Mouse (Mus musculus) intestine, embryonic 15.5 days (tissue): ENCODE data around the gene Mst1r. TPM values are rescaled to one million over a fixed set of nuclear protein-coding genes. Genes with fewer than 3 reads are reported as not detected.

ENCODE experiments used
- ATAC-seq: fragments of 200-750 bp; cut with Nextera tagmentation; 2 replicates; pipeline ENCODE4 v1.8.0; 2017; ENCODE audit warnings: moderate TSS enrichment, moderate library complexity
- H3K27ac ChIP-seq: fragments of 300-500 bp; sonication (generic); 2 replicates; pipeline ENCODE4 v1.5.1; 2015; ENCODE audit warnings: mild to moderate bottlenecking, inconsistent platforms
- H3K27me3 ChIP-seq: fragments of 300-500 bp; sonication (generic); replicated peaks from 2 replicates; pipeline ENCODE4 v1.6.1; 2015; ENCODE audit warnings: inconsistent platforms
- H3K36me3 ChIP-seq: fragments of 300-500 bp; sonication (generic); 2 replicates; pipeline ENCODE4 v1.6.1; 2015; ENCODE audit warnings: inconsistent platforms
- H3K4me1 ChIP-seq: fragments of 300-500 bp; sonication (generic); replicated peaks from 2 replicates; pipeline ENCODE4 v1.6.1; 2015; ENCODE audit warnings: inconsistent platforms
- H3K4me2 ChIP-seq: fragments of 300-500 bp; sonication (generic); replicated peaks from 2 replicates; pipeline ENCODE4 v1.6.1; 2015; ENCODE audit warnings: mild to moderate bottlenecking, inconsistent platforms
- H3K4me3 ChIP-seq: fragments of 300-500 bp; sonication (generic); replicated peaks from 2 replicates; pipeline ENCODE4 v1.5.1; 2015; ENCODE audit warnings: inconsistent platforms
- H3K9ac ChIP-seq: fragments of 300-500 bp; sonication (generic); 2 replicates; pipeline ENCODE4 v1.6.1; 2015; ENCODE audit warnings: inconsistent platforms
- H3K9me3 ChIP-seq: fragments of 300-500 bp; sonication (generic); 2 replicates; pipeline ENCODE4 v1.6.1; 2016; ENCODE audit warnings: inconsistent platforms
- WGBS: fragments of 180-500 bp; shearing (Covaris S2); methylation state at CpG from one replicate; pipeline ENCODE4 v1.1.7; 2015; 5-methylcytosine and 5-hydroxymethylcytosine counted together
- polyA plus RNA-seq: library from polyadenylated mRNA; unstranded; fragments of >200 nt; fragmentation: Nextera tagmentation; extraction: Ambion mirVana; gene quantifications from 2 replicates; pipeline ENCODE4 v1.2.1, GENCODE M21; 2015

Gene Mst1r
- polyA plus RNA-seq, 1 experiment from 2014 or later = 11.4 TPM

DNA sequence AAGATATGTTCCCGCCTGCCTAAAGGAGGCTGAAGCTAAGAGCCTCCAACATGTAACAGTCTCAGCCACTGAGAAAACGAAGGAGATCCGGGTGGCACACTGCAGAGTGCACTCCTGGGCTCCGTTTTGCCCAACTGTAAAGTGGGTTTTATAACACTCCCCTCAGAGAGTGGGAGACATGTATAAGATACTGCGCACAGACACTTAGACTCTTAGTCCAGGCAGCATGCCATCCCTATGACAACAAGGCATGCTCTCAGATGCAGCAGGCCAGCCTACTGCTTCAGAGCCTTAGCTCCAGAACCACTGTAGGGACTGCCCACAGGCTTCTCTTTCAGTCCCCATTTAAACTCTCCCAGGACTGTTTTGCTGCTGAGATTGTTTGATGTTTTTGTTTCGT is 12.2 kb downstream of the Mst1r start:
- Histone ChIP-seq H3K4me3 (no peak overlapping the region), H3K4me2 (no peak overlapping the region), H3K9ac (no peak overlapping the region), H3K4me1 (peaks cover 5% of the 10 kb centered on the region), H3K27me3 (no peaks in the 10 kb centered on the region), H3K27ac (0 out of 2 replicates have a peak overlapping the region, but pooled peaks have one; percentile 17), H3K36me3 (peaks cover 23% of the 10 kb centered on the region), H3K9me3 (no peaks in the 10 kb centered on the region)
- ATAC-seq = no peak
- 77% methylated on average over 6 of the region's 6 CpGs for WGBS

DNA sequence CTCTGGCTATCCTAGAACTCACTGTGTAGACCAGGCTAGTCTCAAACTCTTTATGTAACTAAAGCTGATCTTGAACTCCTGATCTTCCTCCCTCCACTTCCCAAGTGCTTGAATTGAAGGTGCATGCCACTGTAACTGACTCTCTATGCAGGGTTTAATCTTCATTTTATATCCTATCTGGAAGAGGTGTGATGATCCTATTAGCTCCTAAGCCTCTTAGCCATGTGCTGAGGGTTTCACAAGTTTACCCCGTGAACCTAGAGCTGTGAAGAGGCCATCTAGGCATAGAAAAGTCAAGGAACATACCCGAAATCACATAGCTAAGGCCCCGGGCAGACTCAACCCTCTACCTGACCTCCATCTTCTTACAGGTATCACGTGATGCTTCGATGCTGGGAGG is 12.8 kb downstream of the Mst1r start:
- WGBS = 83% methylated on average over 5 of the region's 5 CpGs
- Histone ChIP-seq H3K36me3 (peaks cover 20% of the 10 kb centered on the region), H3K9ac (no peak overlapping the region), H3K4me3 (no peak overlapping the region), H3K4me2 (no peak overlapping the region), H3K4me1 (peaks cover 7% of the 10 kb centered on the region), H3K9me3 (no peaks in the 10 kb centered on the region), H3K27ac (no peak overlapping the region), H3K27me3 (no peaks in the 10 kb centered on the region)
- no peak for ATAC-seq

DNA sequence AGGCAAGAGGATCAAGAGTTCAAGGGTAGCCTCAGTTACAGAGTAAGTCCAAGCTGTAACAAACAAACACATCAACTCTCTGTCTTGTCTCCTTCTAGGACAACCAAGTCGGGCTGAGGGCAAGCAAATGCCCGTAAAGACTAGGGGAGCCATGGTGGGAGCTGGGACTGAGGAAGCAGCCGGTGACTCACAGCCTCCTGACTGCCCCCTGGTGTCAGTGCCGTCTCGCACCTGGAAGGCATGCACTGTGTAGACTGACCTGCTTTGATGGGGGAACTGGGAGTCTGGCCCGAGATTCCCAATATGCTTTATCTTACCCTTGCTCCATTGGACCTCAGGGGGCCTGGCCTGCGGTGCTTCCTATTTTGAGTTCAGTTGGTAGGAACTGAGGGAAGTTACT is 16.3 kb downstream of the Mst1r start:
- Histone ChIP-seq H3K4me1 (peaks cover 5% of the 10 kb centered on the region), H3K4me3 (no peak overlapping the region), H3K36me3 (peaks cover 7% of the 10 kb centered on the region; the same call in 1 of the 2 replicates), H3K27ac (no peak overlapping the region), H3K4me2 (no peak overlapping the region), H3K27me3 (no peaks in the 10 kb centered on the region), H3K9me3 (no peaks in the 10 kb centered on the region), H3K9ac (no peak overlapping the region)
- 37% methylated on average over 7 of the region's 7 CpGs for WGBS
- 0 out of 2 replicates have a peak, but pooled peaks have one; percentile 54 for ATAC-seq

DNA sequence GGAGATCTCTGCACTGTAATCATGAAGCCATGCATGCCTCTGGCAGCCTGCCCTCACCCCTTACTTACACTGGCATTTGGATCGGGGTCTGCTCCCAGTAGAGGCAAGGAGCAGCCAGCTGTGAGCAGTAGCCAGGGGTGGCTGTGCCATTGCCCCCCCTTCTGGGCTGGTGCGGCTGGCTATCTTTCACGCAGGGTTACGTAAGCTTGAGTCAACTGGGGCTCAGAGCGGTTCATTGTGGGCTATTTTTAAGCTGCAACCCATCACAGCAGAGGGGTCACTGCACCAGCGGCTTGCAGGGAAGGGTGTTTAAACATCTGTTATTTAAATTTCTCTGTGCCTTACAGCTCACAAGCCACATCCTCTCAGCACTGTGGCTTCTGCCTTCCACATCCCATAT is 17.3 kb downstream of the Mst1r start:
- whole genome bisulfite sequencing = 38% methylated on average over 6 of the region's 6 CpGs
- ATAC-seq = no peak
- Histone ChIP-seq H3K4me2 (no peak overlapping the region), H3K9ac (no peak overlapping the region), H3K27me3 (no peaks in the 10 kb centered on the region), H3K27ac (no peak overlapping the region), H3K36me3 (peaks cover 7% of the 10 kb centered on the region; the same call in 1 of the 2 replicates), H3K4me1 (peaks cover 12% of the 10 kb centered on the region), H3K4me3 (no peak overlapping the region), H3K9me3 (no peaks in the 10 kb centered on the region)

DNA sequence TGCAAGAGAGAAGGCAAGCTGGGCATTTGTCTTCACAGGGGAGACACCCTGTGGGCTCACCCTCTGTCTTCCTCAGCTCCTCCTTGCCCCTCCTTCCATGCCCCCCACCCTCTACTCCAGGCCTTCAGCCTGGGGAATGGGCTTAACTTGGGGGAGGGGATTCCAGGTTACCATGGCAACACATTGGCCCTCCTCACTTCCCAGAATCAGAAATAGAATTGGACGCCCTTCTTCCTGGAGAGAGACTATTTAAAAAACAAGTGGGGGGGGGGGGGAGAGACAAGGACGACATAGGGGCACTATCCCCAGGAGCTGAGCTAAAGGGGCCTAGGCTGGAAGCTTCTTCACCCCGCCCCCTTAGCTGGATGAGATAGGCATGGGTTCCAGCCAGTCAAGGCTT is 18.6 kb downstream of the Mst1r start:
- no peak for ATAC-seq
- H3K4me1 ChIP-seq = peaks cover 12% of the 10 kb centered on the region
- H3K9me3 ChIP-seq = no peaks in the 10 kb centered on the region
- no peak overlapping the region for H3K4me2 ChIP-seq
- no peak overlapping the region for H3K27ac ChIP-seq
- H3K4me3 ChIP-seq = no peak overlapping the region
- no peaks in the 10 kb centered on the region for H3K27me3 ChIP-seq
- 61% methylated on average over 3 of the region's 3 CpGs for WGBS
- H3K36me3 ChIP-seq = peaks cover 7% of the 10 kb centered on the region; the same call in 1 of the 2 replicates
- no peak overlapping the region for H3K9ac ChIP-seq

DNA sequence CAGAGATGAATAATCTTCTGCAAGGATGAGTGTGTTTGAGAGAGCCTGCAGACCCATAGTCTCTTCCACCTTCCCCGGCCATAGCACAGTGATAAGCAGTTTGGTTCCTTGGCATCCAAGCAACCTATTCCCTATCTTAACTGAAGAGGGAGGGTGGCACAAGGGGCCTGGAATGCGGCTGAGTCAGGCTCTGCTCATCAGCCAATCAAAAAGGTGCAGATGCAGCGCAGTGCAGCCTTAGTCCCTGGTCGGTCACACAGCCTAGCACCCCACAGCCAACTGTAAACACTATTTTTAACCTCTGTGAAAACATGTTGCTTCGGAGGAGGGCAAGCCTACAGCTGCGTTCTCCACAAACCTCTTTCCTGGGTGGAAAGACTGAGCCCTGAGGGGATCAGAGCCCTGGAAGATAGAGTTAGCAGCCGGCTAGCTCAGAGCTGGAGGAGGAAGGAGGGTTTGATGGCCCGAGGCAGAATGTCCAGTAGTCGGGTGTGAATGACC is 20.3 kb downstream of the Mst1r start:
- H3K4me3 ChIP-seq = no peak overlapping the region
- 41% methylated on average over 9 of the region's 9 CpGs for WGBS
- H3K9ac ChIP-seq = no peak overlapping the region
- no peaks in the 10 kb centered on the region for H3K27me3 ChIP-seq
- H3K4me2 ChIP-seq = no peak overlapping the region
- peaks cover 15% of the 10 kb centered on the region for H3K4me1 ChIP-seq
- ATAC-seq = no peak
- no peaks in the 10 kb centered on the region for H3K36me3 ChIP-seq
- no peak overlapping the region for H3K27ac ChIP-seq
- no peaks in the 10 kb centered on the region for H3K9me3 ChIP-seq

DNA sequence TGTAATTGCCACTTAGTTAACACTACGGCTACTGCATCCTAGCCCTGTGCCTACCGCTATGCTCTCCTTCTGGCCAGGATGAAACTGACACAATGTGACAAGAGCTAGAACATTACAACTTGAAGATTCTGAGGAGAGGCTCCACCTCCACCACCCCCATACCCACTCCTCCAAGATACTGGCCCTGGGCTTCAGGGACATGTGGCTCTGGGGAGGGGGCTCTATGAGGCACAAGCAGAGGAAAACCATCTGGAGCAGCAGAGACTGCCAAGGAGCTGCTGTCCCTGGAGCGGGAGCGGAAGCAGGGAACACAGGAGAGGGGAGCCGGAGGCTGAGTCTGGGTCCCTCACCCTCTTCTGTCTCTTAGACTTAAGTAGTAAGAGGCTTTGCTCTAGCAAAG is 21.1 kb downstream of the Mst1r start:
- Histone ChIP-seq H3K9me3 (no peaks in the 10 kb centered on the region), H3K4me3 (no peak overlapping the region), H3K27me3 (no peaks in the 10 kb centered on the region), H3K9ac (no peak overlapping the region), H3K27ac (no peak overlapping the region), H3K4me2 (no peak overlapping the region), H3K36me3 (no peaks in the 10 kb centered on the region), H3K4me1 (peaks cover 17% of the 10 kb centered on the region)
- 55% methylated on average over 5 of the region's 5 CpGs for WGBS
- ATAC-seq = no peak

DNA sequence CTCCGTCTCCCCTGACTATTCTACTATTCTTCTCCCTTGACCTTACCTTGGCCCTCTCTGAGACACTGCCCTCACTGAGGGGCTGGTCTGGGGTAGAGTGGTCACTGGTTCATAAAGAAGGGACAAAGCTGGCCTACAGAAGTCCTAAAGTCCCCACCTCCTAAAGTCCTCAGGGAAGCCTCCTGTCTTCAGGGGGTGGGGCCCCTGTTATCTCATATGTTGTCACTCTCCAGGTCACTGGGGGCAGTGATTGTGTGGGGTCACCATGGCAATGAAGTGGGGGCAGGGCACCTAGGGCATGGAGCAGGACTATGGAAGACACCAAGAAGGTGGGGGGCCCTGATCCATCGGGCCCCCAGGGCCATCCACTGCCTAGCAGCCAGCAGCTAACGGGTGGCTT is 21.5 kb downstream of the Mst1r start, which contains the start of gene Actl11:
TSS of gene Actl11 (plus strand) at position 301 of the 400 bp plus-strand sequence.
- Histone ChIP-seq H3K36me3 (no peaks in the 10 kb centered on the region), H3K4me1 (peaks cover 17% of the 10 kb centered on the region), H3K27ac (no peak within 1 kb of the TSS), H3K9ac (no peak within 1 kb of the TSS), H3K4me2 (no peak within 1 kb of the TSS), H3K27me3 (no peaks in the 10 kb centered on the region), H3K9me3 (no peaks in the 10 kb centered on the region), H3K4me3 (no peak within 1 kb of the TSS)
- no peak for ATAC-seq
- WGBS = 79% methylated on average over 3 of the region's 3 CpGs

DNA sequence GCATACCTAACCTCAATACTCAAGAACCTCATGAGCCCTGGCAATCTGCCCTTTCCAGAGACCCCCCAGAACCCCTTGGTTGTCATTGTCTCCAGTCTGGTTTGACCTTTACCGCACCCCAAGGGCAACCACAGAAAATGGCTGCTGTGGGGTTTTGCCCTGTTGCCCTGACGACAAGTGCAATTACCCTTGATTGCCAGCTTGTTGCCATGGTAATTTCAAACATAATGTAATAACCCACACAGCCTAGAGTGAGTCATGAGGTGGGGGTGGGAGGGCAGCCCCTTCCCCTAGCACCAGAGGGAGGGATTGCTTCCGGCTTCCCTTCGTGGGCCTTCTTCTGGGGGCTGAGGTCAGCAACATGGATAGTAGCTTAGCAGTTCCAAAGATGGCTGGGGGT is 25.5 kb downstream of the Mst1r start:
- peaks cover 26% of the 10 kb centered on the region for H3K4me1 ChIP-seq
- peaks cover 18% of the 10 kb centered on the region for H3K27me3 ChIP-seq
- peak; percentile 37; the same call in 1 of the 2 replicates for ATAC-seq
- no peak overlapping the region for H3K4me2 ChIP-seq
- H3K36me3 ChIP-seq = no peaks in the 10 kb centered on the region
- WGBS = 57% methylated on average over 4 of the region's 4 CpGs
- no peak overlapping the region for H3K9ac ChIP-seq
- no peak overlapping the region for H3K27ac ChIP-seq
- no peaks in the 10 kb centered on the region for H3K9me3 ChIP-seq
- no peak overlapping the region for H3K4me3 ChIP-seq

DNA sequence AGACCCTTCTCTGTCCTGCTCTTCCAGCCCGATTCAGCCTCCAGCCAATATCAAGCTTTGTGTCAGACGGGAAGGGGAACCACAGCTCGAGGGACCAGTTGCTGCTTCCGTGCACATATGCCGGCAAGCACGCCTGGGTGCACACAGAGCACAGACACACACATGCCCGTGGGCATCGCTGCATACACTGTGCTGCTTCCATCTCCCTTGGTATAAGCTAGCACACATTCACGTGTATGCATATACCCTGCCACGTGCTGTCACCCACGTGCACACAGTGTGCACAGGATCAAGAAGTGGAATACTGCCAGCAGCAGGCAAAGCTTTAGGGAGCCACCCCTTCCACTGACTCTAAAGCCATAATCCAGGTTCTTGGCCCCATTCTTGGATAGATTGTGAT is 27.5 kb downstream of the Mst1r start:
- 87% methylated on average over 11 of the region's 11 CpGs for WGBS

DNA sequence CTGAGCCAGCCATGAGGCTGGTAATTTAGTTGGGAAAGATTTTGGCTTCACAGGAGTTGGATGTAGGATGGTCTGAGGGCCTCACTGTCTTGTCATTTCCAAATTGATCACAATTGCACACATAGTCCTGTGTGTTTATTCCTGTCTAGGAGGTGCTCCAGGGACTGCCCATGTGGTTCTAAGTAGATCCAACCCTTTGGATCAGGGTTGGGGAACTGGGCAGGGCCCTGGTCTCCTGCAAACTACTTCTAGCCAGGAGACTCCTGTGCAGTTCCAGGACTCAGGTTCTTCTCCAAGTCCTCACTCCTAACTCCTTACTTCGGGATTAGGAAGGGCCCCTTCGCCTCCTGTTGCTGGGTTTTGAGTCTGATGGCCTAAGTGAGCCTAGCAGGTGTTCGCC is 28.7 kb downstream of the Mst1r start, which contains the start of gene Camkv:
TSS of gene Camkv (plus strand) at position 301 of the 400 bp plus-strand sequence.
- peak within 1 kb of the TSS; percentile 39 for H3K4me3 ChIP-seq
- peak within 1 kb of the TSS; percentile 28 for H3K9ac ChIP-seq
- peaks cover 23% of the 10 kb centered on the region for H3K27me3 ChIP-seq
- H3K27ac ChIP-seq = no peak within 1 kb of the TSS
- peak within 1 kb of the TSS; percentile 88 for H3K4me2 ChIP-seq
- 11% methylated on average over 3 of the region's 3 CpGs for WGBS
- no peaks in the 10 kb centered on the region for H3K36me3 ChIP-seq
- peak; percentile 2; the same call in 1 of the 2 replicates for ATAC-seq
- H3K4me1 ChIP-seq = peaks cover 17% of the 10 kb centered on the region
- no peaks in the 10 kb centered on the region for H3K9me3 ChIP-seq

More for the DNA sequence above, 27.5 kb downstream of the Mst1r start:
- no peak overlapping the region for H3K4me3 ChIP-seq
- peaks cover 23% of the 10 kb centered on the region for H3K27me3 ChIP-seq
- H3K4me1 ChIP-seq = peaks cover 17% of the 10 kb centered on the region
- no peak overlapping the region for H3K27ac ChIP-seq
- no peak overlapping the region for H3K4me2 ChIP-seq
- H3K36me3 ChIP-seq = no peaks in the 10 kb centered on the region
- no peaks in the 10 kb centered on the region for H3K9me3 ChIP-seq
- ATAC-seq = no peak
- no peak overlapping the region for H3K9ac ChIP-seq

DNA sequence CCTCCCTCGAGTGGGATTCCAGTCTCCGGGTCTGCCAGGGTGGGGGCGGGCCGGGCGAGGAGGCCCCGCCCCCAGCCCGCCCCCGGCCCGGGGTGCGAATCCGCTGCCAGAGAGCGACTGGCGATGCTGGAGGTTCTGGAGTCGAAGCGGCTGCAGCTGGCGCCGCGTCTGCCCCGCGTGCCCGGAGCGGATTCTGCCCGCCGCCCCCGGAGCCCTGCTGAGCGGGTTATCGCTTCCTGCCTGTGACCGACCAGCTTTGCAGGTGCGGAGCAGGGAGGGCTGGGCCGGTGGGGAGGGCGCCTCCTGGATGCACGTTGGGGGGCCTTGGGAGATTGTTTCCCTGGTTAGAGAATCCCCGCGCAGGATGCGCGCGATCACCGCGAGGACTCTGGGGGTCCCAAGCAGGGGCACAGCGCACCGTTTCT is 29.1 kb downstream of the Mst1r start:
- 1% methylated on average over 41 of the region's 41 CpGs for WGBS
- Histone ChIP-seq H3K4me2 (peak overlapping the region; percentile 88), H3K36me3 (no peaks in the 10 kb centered on the region), H3K9me3 (no peaks in the 10 kb centered on the region), H3K27ac (no peak overlapping the region), H3K27me3 (peaks cover 23% of the 10 kb centered on the region), H3K9ac (peak overlapping the region; percentile 28), H3K4me3 (peak overlapping the region; percentile 39), H3K4me1 (peaks cover 17% of the 10 kb centered on the region)
- ATAC-seq = peak; percentile 53

DNA sequence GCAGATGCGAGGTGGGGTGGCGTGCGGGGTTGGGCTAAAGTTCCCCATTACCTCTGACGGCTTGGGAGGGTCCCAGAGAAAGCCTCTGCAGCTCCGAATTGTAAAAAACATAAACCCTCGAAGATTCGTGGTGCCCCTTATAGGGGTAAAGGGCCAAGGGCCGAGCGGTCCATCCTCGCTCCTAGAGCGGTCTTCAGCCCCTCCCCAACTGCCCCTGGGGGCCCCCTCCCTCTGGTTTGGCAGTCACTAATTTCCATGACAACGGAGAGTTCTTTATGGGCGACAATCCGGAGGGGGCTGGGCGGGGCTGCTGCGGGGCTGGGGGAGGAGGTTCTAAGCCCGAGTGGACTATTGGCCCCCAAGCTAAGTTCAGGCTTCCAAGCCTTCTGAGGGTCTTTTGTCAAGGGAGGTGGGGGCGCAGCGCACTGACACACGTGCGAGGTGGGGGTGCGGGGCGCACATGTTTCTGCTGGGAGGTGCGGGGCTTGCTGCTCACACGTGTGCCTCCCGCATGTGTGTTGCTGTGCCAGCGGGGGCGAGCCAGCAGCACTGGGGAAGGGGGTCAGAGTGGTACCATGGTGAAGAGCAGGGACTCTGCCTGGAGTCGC is 29.6 kb downstream of the Mst1r start:
- Histone ChIP-seq H3K9ac (peak overlapping the region; percentile 28), H3K4me1 (peaks cover 17% of the 10 kb centered on the region), H3K27ac (no peak overlapping the region), H3K4me3 (peak overlapping the region; percentile 39), H3K4me2 (peak overlapping the region; percentile 88), H3K9me3 (no peaks in the 10 kb centered on the region), H3K27me3 (peaks cover 25% of the 10 kb centered on the region), H3K36me3 (no peaks in the 10 kb centered on the region)
- ATAC-seq = peak; percentile 29; the same call in 1 of the 2 replicates
- 5% methylated on average over 29 of the region's 29 CpGs for WGBS
